Mouse (Mus musculus) adrenal gland, adult 8-10 months (tissue): ENCODE data around the gene Tada2a. TPM values are rescaled to one million over a fixed set of nuclear protein-coding genes. Genes with fewer than 3 reads are reported as not detected.

Experiments
- DNase-seq: peaks from one replicate; pipeline ENCODE4 v3.0.0; 2022
- total RNA-seq, 4 experiments: library from RNA; stranded (reverse); gene quantifications; 2 replicates each; pipeline ENCODE4 v1.2.4; 2022

Tada2a gene
- 10 to 100 TPM; 13.6 to 33.0 (median 22.9) TPM for total RNA-seq

DNA sequence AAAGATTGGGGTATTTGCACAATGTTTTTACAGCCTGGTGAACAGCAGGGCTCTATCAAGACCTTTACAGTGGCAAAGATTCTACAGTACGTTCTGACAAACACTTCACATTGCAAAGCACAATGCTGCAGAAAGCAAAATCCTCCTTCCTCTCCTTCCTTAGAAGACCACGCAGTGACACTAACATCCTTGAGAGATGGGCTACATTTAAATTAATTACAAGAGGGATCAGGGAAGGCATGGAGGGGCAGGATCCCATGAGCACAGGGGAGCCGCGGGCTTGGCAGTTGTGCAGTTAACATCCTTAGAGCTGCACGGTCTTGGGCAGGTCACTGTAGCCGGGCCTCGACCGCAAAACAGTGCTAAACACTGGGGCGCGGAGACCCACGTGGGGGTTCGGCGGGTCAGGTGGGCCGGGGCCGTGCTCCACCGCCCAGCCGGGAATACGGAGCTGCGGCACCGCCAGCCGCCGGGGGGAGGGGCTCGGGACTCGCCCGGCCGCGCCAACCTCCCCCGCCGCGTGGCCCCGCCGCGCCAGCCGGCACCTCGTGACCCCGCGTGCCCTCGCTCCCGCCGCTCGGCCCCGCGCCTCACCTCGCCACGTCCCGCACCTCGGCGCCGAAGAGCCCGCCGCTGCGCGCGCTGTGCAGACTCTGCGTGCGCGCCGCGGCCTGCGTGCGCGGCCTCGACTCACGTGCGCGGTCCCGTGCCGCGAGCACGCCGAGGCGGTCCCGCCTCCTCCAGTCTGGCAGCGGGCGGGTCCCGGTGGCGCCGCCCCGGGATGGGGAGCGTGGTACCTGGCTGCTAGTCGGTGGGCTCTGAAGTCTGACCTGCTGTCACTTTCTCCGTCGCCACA lies at the start of gene Tada2a, which contains the start of gene Acaca:
TSS of gene Tada2a (minus strand) at position 658 of the 856 bp plus-strand sequence.
TSS of gene Acaca (plus strand) at position 730 of the 856 bp plus-strand sequence.
- peak; percentile 47 for DNase-seq

DNA sequence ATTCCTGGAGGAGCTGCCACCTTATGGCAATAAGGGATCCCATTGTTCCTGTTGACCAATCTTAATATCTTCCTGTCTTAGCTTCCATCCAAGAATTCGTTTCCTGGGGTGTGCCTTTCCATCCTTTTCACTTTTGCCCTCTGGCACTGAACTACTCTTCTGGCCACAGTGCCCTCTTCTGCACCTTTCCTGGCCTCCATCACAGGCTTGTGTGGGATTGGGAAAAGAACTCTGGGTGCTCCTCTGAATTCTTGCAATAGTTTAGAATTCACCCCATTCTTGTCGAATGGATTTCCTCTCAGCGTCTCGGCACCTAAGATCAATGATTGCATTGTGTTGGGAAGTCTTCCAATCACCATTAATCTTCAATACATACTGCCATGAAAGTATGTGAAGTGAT lies 49.2 kb upstream of the Tada2a start:
- DNase-seq, result no peak

DNA sequence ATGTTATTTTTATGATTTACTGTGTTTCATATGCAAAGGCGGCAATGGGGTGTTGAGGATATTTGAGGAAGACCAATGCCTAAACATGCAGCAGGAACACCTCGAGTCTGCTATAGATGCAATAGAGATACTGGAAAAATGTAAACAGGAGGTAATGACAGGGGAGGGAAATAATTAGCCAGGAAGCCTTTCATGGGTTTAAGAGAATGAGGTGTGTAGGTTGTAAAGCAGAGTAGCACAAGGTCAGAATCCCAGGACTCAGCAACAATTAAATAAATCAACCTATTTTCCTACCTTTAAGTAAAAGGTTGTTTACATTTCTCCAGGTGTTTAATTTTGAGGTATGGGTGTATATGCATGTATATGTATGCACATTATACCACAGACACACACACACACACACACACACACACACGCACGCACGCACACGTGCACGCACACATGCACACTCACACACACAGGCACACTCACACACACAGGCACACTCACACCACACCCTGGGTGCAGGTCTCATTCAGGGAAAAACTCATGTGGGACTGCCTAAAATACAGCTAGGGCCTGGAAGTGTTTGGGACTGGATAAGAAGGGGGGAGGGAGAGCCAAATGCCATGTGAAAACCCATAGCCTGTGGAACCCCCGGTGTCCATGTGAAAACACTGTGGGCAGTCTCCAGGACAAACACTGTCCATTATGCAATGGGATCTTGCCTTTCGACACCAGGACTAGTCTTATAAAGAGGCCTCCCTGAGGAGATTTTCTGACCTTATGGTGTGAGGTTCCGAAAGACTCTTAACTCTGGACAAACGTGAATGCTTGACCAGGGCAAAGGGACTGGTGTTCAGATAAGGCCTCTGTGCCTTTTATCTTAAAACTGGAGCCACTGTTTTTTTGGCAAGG lies 43.4 kb upstream of the Tada2a start:
- peak; percentile 18 for DNase-seq

DNA sequence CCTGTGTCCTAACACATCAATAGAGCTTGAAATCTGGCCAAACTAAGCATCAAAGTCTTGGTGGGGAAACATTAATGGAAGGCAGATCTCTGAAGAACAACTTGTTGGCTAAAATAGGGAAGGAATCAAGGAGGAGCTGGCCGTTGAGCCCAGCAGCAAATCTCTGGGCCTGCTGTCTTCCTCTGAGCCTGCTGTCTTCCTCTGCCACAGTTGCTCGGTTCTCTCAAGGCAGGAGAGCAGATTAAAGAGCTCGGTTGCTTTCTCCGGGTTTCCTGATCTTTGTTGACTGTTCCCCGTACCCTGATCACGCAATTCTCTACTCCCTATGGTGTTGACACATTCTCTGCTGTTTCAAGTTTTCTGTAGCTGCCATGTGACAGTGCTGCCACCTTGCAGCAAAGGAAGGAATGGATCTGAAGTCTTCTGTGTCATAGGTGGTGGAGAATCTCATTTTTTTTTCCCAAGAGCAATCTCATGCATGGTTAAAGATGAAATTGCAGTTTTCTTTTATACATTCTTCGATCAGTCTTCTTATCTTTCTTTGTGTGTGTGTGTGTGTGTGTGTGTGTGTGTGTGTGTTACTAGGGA lies 39.4 kb upstream of the Tada2a start:
- peak; percentile 43 for DNase-seq

- DNase-seq, result no peak
These were observed 37.7 kb upstream of the Tada2a start, which contains the start of gene Gm11437 for GRCm38 (mm10) chr11:84167046-84167526. TSS of gene Gm11437 (minus strand) at chr11:84167476.

GRCm38 (mm10) chr11:84164561-84164960 lies 35.2 kb upstream of the Tada2a start:
- DNase-seq, result no peak

- DNase-seq, result no peak
These were observed 34.7 kb upstream of the Tada2a start for GRCm38 (mm10) chr11:84164123-84164522.

GRCm38 (mm10) chr11:84156535-84157262 lies 27.3 kb upstream of the Tada2a start:
- DNase-seq, result no peak

DNA sequence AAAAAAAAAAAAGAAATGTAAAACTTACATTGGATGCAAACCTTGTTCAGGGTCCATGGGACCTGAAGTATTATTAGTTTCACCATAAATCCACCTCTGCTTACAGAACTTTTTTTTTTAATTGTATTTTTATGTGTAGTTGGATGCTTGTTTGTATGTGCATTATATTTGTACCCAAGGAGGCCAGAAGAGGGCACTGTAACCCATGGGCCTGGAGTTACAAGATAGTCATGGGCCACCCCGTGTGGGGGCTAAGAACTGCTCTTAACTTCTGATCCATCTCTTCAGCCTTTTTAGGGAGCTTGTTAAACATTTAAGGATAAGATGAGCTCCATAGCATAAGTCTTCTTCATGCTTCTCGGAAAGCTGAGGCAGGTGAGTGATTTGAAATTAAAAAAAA lies 21.5 kb upstream of the Tada2a start:
- DNase-seq, result no peak

- no peak for DNase-seq
These were observed 16.7 kb upstream of the Tada2a start for GRCm38 (mm10) chr11:84146081-84146480.

GRCm38 (mm10) chr11:84145201-84145798 lies 15.9 kb upstream of the Tada2a start:
- no peak for DNase-seq

GRCm38 (mm10) chr11:84141752-84142151 lies 12.4 kb upstream of the Tada2a start:
- DNase-seq, result peak; percentile 30

DNA sequence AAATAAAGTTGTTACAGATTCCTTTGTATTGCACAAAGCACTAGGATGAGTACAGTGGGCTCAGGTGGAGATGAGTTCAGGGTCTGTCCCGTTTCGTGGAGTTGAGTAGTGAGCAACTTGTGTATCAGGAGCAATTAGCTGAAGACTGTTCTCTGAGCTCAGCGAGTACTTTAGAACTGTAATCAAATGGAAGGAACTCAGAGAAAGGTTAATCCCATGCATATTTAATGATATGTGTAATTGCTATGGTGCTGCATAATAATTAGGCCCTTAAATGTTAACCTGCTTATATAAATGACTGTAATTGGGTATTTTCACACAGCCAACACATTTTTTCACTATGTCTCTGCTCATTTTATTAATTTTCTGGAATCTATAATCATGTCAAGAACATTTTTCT lies 7.1 kb upstream of the Tada2a start:
- no peak for DNase-seq

- DNase-seq, result no peak
These were observed 5.0 kb upstream of the Tada2a start for GRCm38 (mm10) chr11:84134331-84134860.

DNA sequence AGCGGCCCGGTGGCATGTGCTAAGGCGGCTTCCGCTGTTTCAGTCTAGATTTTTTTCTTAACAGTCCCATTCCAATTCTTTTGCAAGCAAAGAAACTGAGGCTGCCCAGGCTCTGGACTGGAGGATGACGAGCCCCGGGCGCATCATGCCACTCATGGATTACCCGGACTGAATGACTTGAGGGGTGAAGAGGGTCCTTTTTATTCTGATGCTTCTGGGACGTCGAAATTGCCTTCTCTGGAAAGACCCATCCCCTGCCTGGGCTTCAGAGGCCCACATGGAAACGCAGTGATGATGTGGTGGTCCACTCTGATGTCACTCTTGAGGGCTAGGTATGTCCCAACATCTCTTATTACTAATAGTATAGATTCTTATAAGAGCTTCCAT lies 392 bp upstream of the Tada2a start:
- no peak for DNase-seq

DNA sequence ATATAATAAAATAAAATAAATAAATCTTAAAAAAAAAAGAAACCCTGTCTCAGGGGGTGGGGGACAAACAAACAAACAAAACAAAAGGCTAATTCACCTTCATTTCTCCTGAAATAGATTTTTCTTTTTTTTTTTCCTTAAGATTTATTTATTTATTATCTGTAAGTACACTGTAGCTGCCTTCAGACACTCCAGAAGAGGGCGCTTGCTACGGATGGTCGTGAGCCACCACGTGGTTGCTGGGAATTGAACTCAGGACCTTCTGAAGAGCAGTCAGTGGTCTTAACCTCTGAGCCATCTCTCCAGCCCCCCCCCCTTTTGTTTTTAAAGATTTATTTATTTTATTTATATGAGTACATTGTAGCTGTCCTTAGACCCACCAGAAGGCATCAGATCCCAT lies 1.4 kb downstream of the Tada2a start:
- DNase-seq, result no peak

GRCm38 (mm10) chr11:84121051-84121956 lies 8.1 kb downstream of the Tada2a start:
- DNase-seq, result no peak

- no peak for DNase-seq
These were observed 12.0 kb downstream of the Tada2a start for GRCm38 (mm10) chr11:84117431-84117830.

DNA sequence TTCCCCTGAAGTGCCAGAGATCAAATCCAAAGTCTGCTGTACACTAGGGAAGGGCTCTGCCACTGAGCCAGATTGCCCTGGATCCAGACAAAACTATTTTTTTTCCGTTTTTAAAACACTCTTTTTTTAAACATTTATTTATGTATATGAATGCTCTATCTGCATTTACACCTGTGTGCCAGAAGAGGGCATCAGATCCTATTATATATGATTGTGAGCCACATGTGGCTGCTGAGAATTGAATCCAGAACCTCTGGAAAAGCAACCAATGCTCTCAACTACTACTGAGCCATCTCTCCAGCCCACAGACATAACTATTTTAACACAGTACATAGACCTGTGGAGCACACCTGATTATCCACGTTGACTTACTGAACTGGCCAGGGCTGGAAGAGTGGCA lies 13.2 kb downstream of the Tada2a start:
- DNase-seq, result no peak

DNA sequence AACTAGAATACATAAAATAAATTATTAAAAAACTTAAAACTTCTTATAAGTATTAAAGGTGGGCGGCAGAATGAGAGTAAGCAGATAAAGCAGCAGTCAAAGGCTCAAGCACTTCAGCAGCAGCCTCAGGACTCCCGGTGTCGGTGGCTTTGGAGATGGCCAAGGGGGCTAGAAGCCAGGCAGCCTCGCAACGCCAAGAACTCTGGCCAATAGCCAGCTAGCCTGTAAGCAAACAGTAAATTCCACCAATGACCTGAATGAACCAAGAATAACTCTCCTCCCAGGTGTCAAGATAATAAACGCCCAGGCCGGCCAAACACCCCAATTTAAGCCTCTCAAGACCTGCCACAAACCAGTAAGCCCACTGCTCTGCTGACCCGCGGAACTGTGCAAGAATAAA lies 13.8 kb downstream of the Tada2a start:
- no peak for DNase-seq
